13 mouse cellular contexts compared by ENCODE assay signal in genomic region chr8:65159096-65159748, GRCm38 (mm10). TPM values are rescaled to one million over a fixed set of nuclear protein-coding genes. Genes with fewer than 3 reads are reported as not detected.
DNase-seq lines count a peak whose midpoint lies in the region; ATAC-seq and TF ChIP-seq lines count a peak whose summit lies in the region.
"Had no signal": no experiment of that assay in that cellular context is flagged by ENCODE, and none has a peak within 500 bp of the region (broad histone marks: within the 10 kb centered on the region; RNA-seq: fewer than 3 reads in every experiment).

No protein-coding gene starts in this region.

- no peak for TF ChIP-seq RAD21 in CH12.LX (IDR thresholded peaks at IDR 0.05; ENCODE audit: low read depth, low read length)

- in situ Hi-C loops in CH12.LX (cut with MboI; ENCODE audit: low pct_ligation_motif_present, low pct_unique_long_range_greater_than_20kb, low sequenced_read_pairs): loop anchor here (25.0 kb wide), 1 partner anchor 1278 kb away; no protein-coding TSS in a partner anchor

- TF ChIP-seq POLR2A in CH12.LX (IDR thresholded peaks at IDR 0.05; ENCODE audit: low read depth, low read length): no peak

- H3K27me3 ChIP-seq in hindbrain, embryonic 16.5 days (replicated peaks; ENCODE audit: control insufficient read depth, insufficient read depth, low read length): no peaks in the 10 kb centered on the region
- H3K27me3 ChIP-seq in hindbrain, embryonic 10.5 days (ENCODE audit: insufficient read depth, poor library complexity, severe bottlenecking): no peaks in the 10 kb centered on the region
- H3K27me3 ChIP-seq in CH12.LX (replicated peaks): no peaks in the 10 kb centered on the region
- no peaks in the 10 kb centered on the region for H3K27me3 ChIP-seq in kidney, embryonic 16.5 days (ENCODE audit: insufficient read depth, low read length)
- H3K27me3 ChIP-seq: heart, embryonic 15.5 days had no signal

- H3K4me2 ChIP-seq in hindbrain, embryonic 16.5 days (ENCODE audit: low read length): peak overlapping the region; percentile 23
- H3K4me2 ChIP-seq in CH12.LX (ENCODE audit: insufficient read depth, low read depth, poor library complexity, severe bottlenecking): peak overlapping the region; percentile 46; the same call in 1 of the 2 replicates
- no peak overlapping the region for H3K4me2 ChIP-seq in kidney, embryonic 16.5 days (replicated peaks; ENCODE audit: low read depth, low read length)
- H3K4me2 ChIP-seq: heart, embryonic 15.5 days had no signal

- no peak overlapping the region; the same call in 1 of the 2 replicates for H3K9ac ChIP-seq in hindbrain, embryonic 16.5 days (ENCODE audit: low read depth, low read length)
- H3K9ac ChIP-seq in CH12.LX (ENCODE audit: insufficient read depth, low read depth): no peak overlapping the region
- no peak overlapping the region for H3K9ac ChIP-seq in kidney, embryonic 16.5 days (replicated peaks; ENCODE audit: low read length)
- H3K9ac ChIP-seq: heart, embryonic 15.5 days had no signal

- peak; percentile 69 for ATAC-seq in hindbrain, embryonic 16.5 days
- no peak for ATAC-seq in kidney, embryonic 16.5 days (ENCODE audit: low FRiP score, low TSS enrichment)
- ATAC-seq: lung, postnatal 0 days had no signal

- no peak overlapping the region for H3K27ac ChIP-seq in hindbrain, embryonic 16.5 days (ENCODE audit: low read depth, low read length)
- no peak overlapping the region for H3K27ac ChIP-seq in hindbrain, embryonic 10.5 days
- no peak overlapping the region for H3K27ac ChIP-seq in CH12.LX (ENCODE audit: insufficient read depth, low read depth)
- H3K27ac ChIP-seq in left cerebral cortex, adult 2 months: peak overlapping the region; percentile 22; the same call in 1 of the 2 replicates
- no peak overlapping the region for H3K27ac ChIP-seq in kidney, embryonic 16.5 days (ENCODE audit: low read length)
- H3K27ac ChIP-seq: heart, embryonic 15.5 days; stomach, postnatal 0 days had no signal

- WGBS in hindbrain, embryonic 16.5 days: 48% methylated on average over 14 of the region's 14 CpGs
- 67% methylated on average over 14 of the region's 14 CpGs for WGBS in hindbrain, embryonic 10.5 days
- 60% methylated on average over 14 of the region's 14 CpGs for WGBS in kidney, embryonic 16.5 days

- no peaks in the 10 kb centered on the region for H3K79me2 ChIP-seq in CH12.LX (replicated peaks; ENCODE audit: control insufficient read depth, extremely low read depth, insufficient read depth, poor library complexity, severe bottlenecking)

- no peak for DNase-seq in hindbrain, embryonic 10.5 days (ENCODE audit: low spot score)
- DNase-seq in CH12.LX (ENCODE audit: extremely low read depth): no peak
- peak; percentile 21 to 50 for DNase-seq in cerebellum, postnatal 14 days
- DNase-seq in left cerebral cortex, adult 2 months (ENCODE audit: extremely low spot score in 1 of 2, low spot score in 2 of 2): peak; percentile 14 to 35
- DNase-seq in B cell, adult 2 months: no peak
- DNase-seq: kidney, adult 9 months had no signal

- no peaks in the 10 kb centered on the region for H3K36me3 ChIP-seq in hindbrain, embryonic 16.5 days (ENCODE audit: control insufficient read depth, insufficient read depth, low read length)
- H3K36me3 ChIP-seq in hindbrain, embryonic 10.5 days: no peaks in the 10 kb centered on the region
- H3K36me3 ChIP-seq in CH12.LX (replicated peaks in 1 of 2; ENCODE audit: control insufficient read depth in 1 of 2, insufficient read depth in 1 of 2, low read length in 1 of 2): no peaks in the 10 kb centered on the region
- no peaks in the 10 kb centered on the region for H3K36me3 ChIP-seq in kidney, embryonic 16.5 days (ENCODE audit: insufficient read depth, low read length)
- H3K36me3 ChIP-seq: heart, embryonic 15.5 days had no signal

- dilution Hi-C loops in CH12.LX (cut with MboI; ENCODE audit: extremely low pct_ligation_motif_present, extremely low pct_unique_long_range_greater_than_20kb, low sequenced_read_pairs): no loop called here

- intact Hi-C loops in left cerebral cortex, adult 2 months (cut with DNase I): no loop called here

- H3K4me3 ChIP-seq in hindbrain, embryonic 16.5 days (ENCODE audit: low read length): no peak overlapping the region
- no peak overlapping the region for H3K4me3 ChIP-seq in hindbrain, embryonic 10.5 days
- H3K4me3 ChIP-seq in CH12.LX (replicated peaks in 1 of 3; ENCODE audit: low read depth in 2 of 3, low read length in 2 of 3, poor library complexity in 1 of 3): no peak overlapping the region
- no peak overlapping the region for H3K4me3 ChIP-seq in left cerebral cortex, adult 2 months
- no peak overlapping the region for H3K4me3 ChIP-seq in kidney, embryonic 16.5 days (ENCODE audit: low read length)
- H3K4me3 ChIP-seq: heart, embryonic 15.5 days had no signal

- H3K4me1 ChIP-seq in hindbrain, embryonic 16.5 days (ENCODE audit: control insufficient read depth, insufficient read depth, low read depth, low read length): no peaks in the 10 kb centered on the region; the same call in 1 of the 2 replicates
- H3K4me1 ChIP-seq in hindbrain, embryonic 10.5 days (replicated peaks): no peaks in the 10 kb centered on the region
- H3K4me1 ChIP-seq in CH12.LX (ENCODE audit: control insufficient read depth in 1 of 2, insufficient read depth in 2 of 2): no peaks in the 10 kb centered on the region
- H3K4me1 ChIP-seq in kidney, embryonic 16.5 days (ENCODE audit: insufficient read depth, low read length): no peaks in the 10 kb centered on the region
- H3K4me1 ChIP-seq: heart, embryonic 15.5 days had no signal

- TF ChIP-seq EP300 in CH12.LX (IDR thresholded peaks at IDR 0.05; ENCODE audit: low read length): no peak

- no peak for TF ChIP-seq CTCF in CH12.LX (conservative IDR thresholded peaks at IDR 0.05 in 1 of 2, IDR thresholded peaks at IDR 0.05 in 1 of 2; ENCODE audit: low read depth in 2 of 2, low read length in 2 of 2)
- peak; percentile 32; the same call in 1 of the 2 replicates for TF ChIP-seq CTCF in left cerebral cortex, adult 2 months (IDR thresholded peaks at IDR 0.05)

- H3K9me3 ChIP-seq in hindbrain, embryonic 16.5 days (ENCODE audit: control insufficient read depth, low read length): no peaks in the 10 kb centered on the region
- no peaks in the 10 kb centered on the region for H3K9me3 ChIP-seq in hindbrain, embryonic 10.5 days
- no peaks in the 10 kb centered on the region for H3K9me3 ChIP-seq in CH12.LX (replicated peaks; ENCODE audit: low read length)
- no peaks in the 10 kb centered on the region for H3K9me3 ChIP-seq in kidney, embryonic 16.5 days (ENCODE audit: low read length)
- H3K9me3 ChIP-seq: heart, embryonic 15.5 days had no signal

TF ChIP-seq in CH12.LX, 34 proteins besides CTCF, POLR2A, EP300 and RAD21:
- TF ChIP-seq USF1 (IDR thresholded peaks at IDR 0.05; ENCODE audit: low read depth, low read length) (no peak), PAX5 (IDR thresholded peaks at IDR 0.05; ENCODE audit: low read length) (no peak), MAX (IDR thresholded peaks at IDR 0.05; ENCODE audit: low read length) (no peak), KAT2A (IDR thresholded peaks at IDR 0.05; ENCODE audit: insufficient replicate concordance, low read length) (no peak), GABPA (IDR thresholded peaks at IDR 0.05; ENCODE audit: insufficient replicate concordance, low read depth, low read length) (no peak), MYC (IDR thresholded peaks at IDR 0.05; ENCODE audit: low read depth, low read length) (no peak), USF2 (conservative IDR thresholded peaks at IDR 0.05; ENCODE audit: low read depth, low read length) (no peak), ZKSCAN1 (IDR thresholded peaks at IDR 0.05; ENCODE audit: borderline replicate concordance, low read depth, low read length) (no peak), IRF4 (IDR thresholded peaks at IDR 0.05; ENCODE audit: low read depth, low read length) (no peak), UBTF (IDR thresholded peaks at IDR 0.05; ENCODE audit: low read depth, low read length) (no peak)

RNA-seq across cellular contexts. Expression of gene BC030870, which starts 29.9 kb away (rescaled TPM):
- polyA plus RNA-seq in hindbrain, embryonic 16.5 days (2015; fragmentation: Nextera tagmentation; extraction: Ambion mirVana): not detected in 2 replicates
- not detected in 2 replicates for polyA plus RNA-seq in hindbrain, embryonic 10.5 days (2016; fragmentation: Nextera tagmentation; extraction: Ambion mirVana)
- total RNA-seq in CH12.LX (2012; rRNA removed) (not detected in 2 replicates), CH12.LX (2014; rRNA removed) (not detected in 2 replicates)
- not detected in 2 replicates for polyA plus RNA-seq in CH12.LX (2012; ENCODE audit: insufficient read length, low read depth)
- not detected for total RNA-seq in left cerebral cortex, adult 2 months (2021)
- 0.15 and 0.17 TPM in 2 replicates for polyA plus RNA-seq in kidney, embryonic 16.5 days (2015; fragmentation: Nextera tagmentation; extraction: Ambion mirVana)
- total RNA-seq: gastrocnemius, adult 8-10 months had no signal
- polyA plus RNA-seq: embryonic facial prominence, embryonic 11.5 days; heart, embryonic 15.5 days had no signal

Comparison
In these comparisons a context has a peak if more than half of its experiments do, and no peak if none do; other contexts are left out.
1. DNase-seq: peak in cerebellum, postnatal 14 days (2 of 2) and left cerebral cortex, adult 2 months (2 of 2); none in hindbrain, embryonic 10.5 days (single experiment), CH12.LX (single experiment) and B cell, adult 2 months (0 of 2).